Mouse (Mus musculus) neural tube, embryonic 14.5 days (tissue): ENCODE measurements around the gene Thpo. TPM values are rescaled to one million over a fixed set of nuclear protein-coding genes. Genes with fewer than 3 reads are reported as not detected.

Source experiments
- ATAC-seq: fragments of 200-750 bp; cut with Nextera tagmentation; 2 replicates; pipeline ENCODE4 v1.8.0; 2017; ENCODE audit warnings: low read depth, mild to moderate bottlenecking, moderate TSS enrichment, moderate library complexity
- H3K27ac ChIP-seq: fragments of 300-500 bp; sonication (generic); 2 replicates; pipeline ENCODE4 v1.5.1; 2014; ENCODE audit warnings: low read depth, mild to moderate bottlenecking, control low read depth, low read length, moderate library complexity, mixed read lengths
- H3K27me3 ChIP-seq: fragments of 300-500 bp; sonication (generic); 2 replicates; pipeline ENCODE4 v1.6.1; 2014; ENCODE audit warnings: low read length; ENCODE audit not compliant: control insufficient read depth, insufficient read depth
- H3K36me3 ChIP-seq: fragments of 300-500 bp; sonication (generic); 2 replicates; pipeline ENCODE4 v1.6.1; 2014; ENCODE audit warnings: low read length, mixed read lengths; ENCODE audit not compliant: control insufficient read depth, insufficient read depth
- H3K4me1 ChIP-seq: fragments of 300-500 bp; sonication (generic); 2 replicates; pipeline ENCODE4 v1.6.1; 2014; ENCODE audit warnings: low read length; ENCODE audit not compliant: control insufficient read depth, insufficient read depth
- H3K4me2 ChIP-seq: fragments of 300-500 bp; sonication (generic); 2 replicates; pipeline ENCODE4 v1.6.1; 2014; ENCODE audit warnings: mild to moderate bottlenecking, low read depth, low read length, control low read depth
- H3K4me3 ChIP-seq: fragments of 300-500 bp; sonication (generic); 2 replicates; pipeline ENCODE4 v1.5.1; 2014; ENCODE audit warnings: low read depth, low read length, control low read depth, mixed read lengths
- H3K9ac ChIP-seq: fragments of 300-500 bp; sonication (generic); replicated peaks from 2 replicates; pipeline ENCODE4 v1.6.1; 2014; ENCODE audit warnings: low read depth, mild to moderate bottlenecking, control low read depth, low read length, mixed read lengths
- H3K9me3 ChIP-seq: fragments of 300-500 bp; sonication (generic); 2 replicates; pipeline ENCODE4 v1.6.1; 2016; ENCODE audit warnings: low read length; ENCODE audit not compliant: control insufficient read depth
- WGBS: fragments of 180-500 bp; shearing (Covaris S2); extraction: QIAGEN DNeasy Blood & Tissue Kit; methylation state at CpG from one replicate; pipeline ENCODE4 v1.1.7; 2014; 5-methylcytosine and 5-hydroxymethylcytosine counted together
- polyA plus RNA-seq: library from polyadenylated mRNA; unstranded; fragments of >200 nt; fragmentation: Nextera tagmentation; extraction: Ambion mirVana; gene quantifications from 2 replicates; pipeline ENCODE4 v1.2.1, GENCODE M21; 2014

The Thpo gene
- polyA plus RNA-seq, 1 experiment from 2014 or later = 1.6 TPM

DNA sequence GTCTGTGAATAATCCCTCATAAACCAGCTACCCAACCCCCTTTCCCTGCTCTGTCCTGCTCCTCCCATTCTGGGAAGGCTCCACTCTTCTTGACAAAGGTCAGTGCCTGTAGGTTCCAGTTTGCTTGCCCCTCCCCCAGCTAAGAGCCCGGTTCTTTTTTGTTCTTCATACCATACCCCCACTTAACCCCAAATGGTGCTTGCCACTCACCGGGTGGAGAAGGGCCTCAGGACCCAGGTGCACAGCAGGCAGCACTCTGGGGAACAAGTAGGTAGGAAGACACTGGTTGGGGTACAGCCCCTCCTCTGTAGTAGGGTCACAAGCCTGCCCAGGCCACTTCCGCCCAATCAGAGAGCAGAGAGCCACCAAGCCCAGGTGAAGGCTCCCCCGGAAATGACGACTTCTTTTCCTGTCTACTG lies 4.0 kb downstream of the Thpo start:
- peaks cover 9% of the 10 kb centered on the region for H3K27me3 ChIP-seq
- no peaks in the 10 kb centered on the region for H3K9me3 ChIP-seq
- H3K9ac ChIP-seq = no peak overlapping the region
- WGBS = 37% methylated on average over 5 of the region's 5 CpGs
- H3K4me1 ChIP-seq = peaks cover 13% of the 10 kb centered on the region
- no peak for ATAC-seq
- no peaks in the 10 kb centered on the region for H3K36me3 ChIP-seq
- no peak overlapping the region for H3K4me2 ChIP-seq
- no peak overlapping the region for H3K27ac ChIP-seq
- no peak overlapping the region for H3K4me3 ChIP-seq

DNA sequence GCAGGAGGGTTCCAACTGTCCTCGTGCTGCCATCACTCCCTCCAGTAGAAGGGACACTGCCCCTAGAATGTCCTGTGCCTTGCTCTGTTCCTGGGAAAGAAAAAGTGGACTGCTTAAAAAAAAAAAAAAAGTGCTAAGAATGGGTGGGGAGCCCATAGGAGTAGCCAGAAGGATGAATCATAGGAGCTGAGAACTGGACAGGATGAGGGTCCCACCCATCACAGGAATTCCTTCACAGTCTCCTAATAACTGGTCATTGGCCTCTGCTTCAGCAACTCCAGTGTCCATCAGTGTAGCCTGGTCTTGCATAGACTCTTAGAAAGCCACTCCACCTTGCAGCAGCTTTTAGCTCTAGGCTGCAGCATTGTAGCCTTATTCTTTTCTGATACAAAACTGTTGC lies 7.9 kb downstream of the Thpo start:
- no peak overlapping the region for H3K9ac ChIP-seq
- H3K27ac ChIP-seq = no peak overlapping the region
- no peak for ATAC-seq
- no peak overlapping the region for H3K4me3 ChIP-seq
- no peaks in the 10 kb centered on the region for H3K27me3 ChIP-seq
- H3K36me3 ChIP-seq = peaks cover 4% of the 10 kb centered on the region; the same call in 1 of the 2 replicates
- no peaks in the 10 kb centered on the region for H3K4me1 ChIP-seq
- no peak overlapping the region for H3K4me2 ChIP-seq
- 54% methylated on average over 1 of the region's 1 CpGs for WGBS
- no peaks in the 10 kb centered on the region for H3K9me3 ChIP-seq

DNA sequence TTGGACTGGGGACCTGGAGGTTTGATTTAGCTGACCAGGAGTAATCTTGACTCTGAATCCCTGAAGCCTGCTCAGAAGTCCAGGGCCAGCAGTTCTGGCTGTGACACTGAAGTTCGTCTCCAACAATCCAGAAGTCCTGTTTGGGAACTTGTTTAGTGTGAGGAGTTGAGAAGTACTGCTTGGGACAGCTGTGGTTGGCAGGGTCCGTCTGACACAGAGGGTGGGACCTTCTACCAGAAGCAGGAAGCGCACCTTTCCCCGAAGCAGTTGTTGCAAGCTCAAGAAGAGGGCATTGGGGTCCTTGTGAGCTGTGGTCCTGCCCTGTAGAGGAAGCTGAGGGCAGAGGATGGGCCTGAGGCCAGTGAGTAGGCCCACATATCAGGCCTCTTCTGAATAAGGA lies 8.6 kb downstream of the Thpo start:
- 85% methylated on average over 4 of the region's 4 CpGs for WGBS
- H3K27me3 ChIP-seq = no peaks in the 10 kb centered on the region
- no peak overlapping the region for H3K4me3 ChIP-seq
- H3K9ac ChIP-seq = no peak overlapping the region
- no peaks in the 10 kb centered on the region for H3K9me3 ChIP-seq
- H3K27ac ChIP-seq = no peak overlapping the region
- no peak overlapping the region for H3K4me2 ChIP-seq
- ATAC-seq = no peak
- H3K36me3 ChIP-seq = peaks cover 4% of the 10 kb centered on the region; the same call in 1 of the 2 replicates
- no peaks in the 10 kb centered on the region for H3K4me1 ChIP-seq

DNA sequence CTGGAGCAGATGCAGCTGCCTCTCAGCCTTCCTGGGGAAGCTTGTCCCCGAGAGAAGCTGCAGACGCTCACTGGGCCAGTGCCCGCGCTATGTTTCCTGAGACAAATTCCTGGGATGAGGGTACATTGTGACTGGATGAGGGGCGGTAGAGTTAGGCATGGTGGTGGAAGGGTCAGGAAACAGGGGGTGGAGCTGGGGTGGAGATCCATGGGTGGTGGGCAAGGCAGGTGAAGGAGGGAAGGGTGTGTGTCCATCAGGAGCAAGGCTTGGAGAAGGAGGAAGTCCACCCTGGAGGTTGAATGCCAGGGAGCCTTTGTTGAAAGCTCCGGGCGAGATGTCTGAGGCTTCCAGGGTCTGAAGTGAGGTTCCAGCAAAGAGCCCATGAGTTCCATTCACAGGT lies 9.0 kb downstream of the Thpo start:
- no peak overlapping the region for H3K4me2 ChIP-seq
- no peaks in the 10 kb centered on the region for H3K9me3 ChIP-seq
- no peaks in the 10 kb centered on the region for H3K27me3 ChIP-seq
- H3K27ac ChIP-seq = no peak overlapping the region
- H3K4me1 ChIP-seq = no peaks in the 10 kb centered on the region
- WGBS = 88% methylated on average over 7 of the region's 7 CpGs
- H3K4me3 ChIP-seq = no peak overlapping the region
- ATAC-seq = no peak
- H3K9ac ChIP-seq = no peak overlapping the region
- peaks cover 4% of the 10 kb centered on the region; the same call in 1 of the 2 replicates for H3K36me3 ChIP-seq

DNA sequence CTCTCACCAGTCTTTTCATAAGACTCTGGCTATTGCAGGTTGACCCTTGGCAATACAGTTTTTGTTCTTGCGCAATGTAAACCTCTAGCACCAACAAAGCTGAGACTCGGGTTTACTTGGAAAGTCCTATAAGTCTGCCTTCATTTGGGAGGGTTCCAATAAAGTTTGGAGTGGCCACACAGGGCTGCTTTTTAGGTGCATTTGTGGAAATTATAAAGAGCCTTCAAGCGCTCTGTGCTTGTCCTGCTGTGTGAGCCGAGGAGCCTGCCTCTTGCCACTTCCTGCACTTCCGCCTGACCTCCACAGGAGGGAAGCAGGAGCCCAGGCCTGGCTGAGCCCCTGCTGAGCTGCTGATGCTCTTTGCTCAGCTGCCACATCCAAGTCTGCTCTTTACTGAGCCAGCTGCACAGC lies 10.0 kb downstream of the Thpo start:
- no peak overlapping the region for H3K9ac ChIP-seq
- no peak overlapping the region for H3K4me3 ChIP-seq
- no peaks in the 10 kb centered on the region for H3K4me1 ChIP-seq
- no peak overlapping the region for H3K27ac ChIP-seq
- H3K9me3 ChIP-seq = no peaks in the 10 kb centered on the region
- no peaks in the 10 kb centered on the region for H3K27me3 ChIP-seq
- 35% methylated on average over 5 of the region's 5 CpGs for WGBS
- no peak overlapping the region for H3K4me2 ChIP-seq
- ATAC-seq = peak; percentile 72; the same call in 1 of the 2 replicates
- H3K36me3 ChIP-seq = peaks cover 7% of the 10 kb centered on the region; the same call in 1 of the 2 replicates

DNA sequence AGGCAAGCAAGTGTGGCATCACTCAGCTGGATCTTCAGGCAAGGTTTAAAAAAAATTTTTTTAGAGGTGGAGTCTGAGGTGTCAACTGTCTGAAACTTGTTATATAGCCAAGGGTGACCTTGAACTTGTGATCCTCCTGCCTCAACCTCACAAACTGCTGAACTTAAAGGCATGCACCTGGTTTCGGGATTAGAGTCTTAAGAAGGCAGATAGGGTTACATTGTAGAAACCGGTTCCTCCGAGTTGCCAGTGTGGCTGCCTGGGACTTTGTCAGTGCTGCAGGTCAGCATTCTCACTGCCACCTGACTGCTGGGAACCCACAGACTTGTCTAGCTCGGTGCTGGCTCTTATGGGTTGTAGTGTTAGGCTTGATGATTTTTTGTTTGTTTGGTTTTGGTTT lies 11.1 kb downstream of the Thpo start:
- H3K4me1 ChIP-seq = peaks cover 7% of the 10 kb centered on the region
- no peak overlapping the region for H3K4me3 ChIP-seq
- H3K9ac ChIP-seq = no peak overlapping the region
- 76% methylated on average over 4 of the region's 4 CpGs for WGBS
- H3K27me3 ChIP-seq = no peaks in the 10 kb centered on the region
- ATAC-seq = no peak
- no peaks in the 10 kb centered on the region for H3K9me3 ChIP-seq
- H3K36me3 ChIP-seq = peaks cover 7% of the 10 kb centered on the region; the same call in 1 of the 2 replicates
- no peak overlapping the region for H3K4me2 ChIP-seq
- no peak overlapping the region for H3K27ac ChIP-seq

DNA sequence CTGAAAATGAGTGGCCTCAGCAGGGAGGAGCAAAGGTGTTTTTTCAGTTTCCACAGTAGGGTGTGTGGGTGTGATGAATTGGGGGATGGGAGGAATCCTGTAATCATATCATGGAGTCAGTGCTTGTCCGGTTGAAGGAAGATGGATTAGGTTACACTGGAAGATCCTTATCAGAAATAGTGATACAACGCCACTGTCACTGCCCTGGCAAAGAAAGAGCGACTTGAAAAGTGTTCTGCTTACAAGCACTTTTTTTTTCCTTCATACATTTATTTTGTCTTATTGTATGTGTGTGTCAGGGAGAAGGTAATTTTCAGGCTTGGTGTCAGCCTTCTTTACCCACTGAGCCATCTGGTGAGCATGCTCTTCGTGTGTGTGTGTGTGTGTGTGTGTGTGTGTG lies 11.6 kb downstream of the Thpo start:
- Histone ChIP-seq H3K9me3 (no peaks in the 10 kb centered on the region), H3K4me2 (no peak overlapping the region), H3K9ac (no peak overlapping the region), H3K27me3 (no peaks in the 10 kb centered on the region), H3K27ac (no peak overlapping the region), H3K4me1 (peaks cover 8% of the 10 kb centered on the region), H3K36me3 (peaks cover 7% of the 10 kb centered on the region; the same call in 1 of the 2 replicates), H3K4me3 (no peak overlapping the region)
- WGBS = 82% methylated on average over 4 of the region's 4 CpGs
- no peak for ATAC-seq

DNA sequence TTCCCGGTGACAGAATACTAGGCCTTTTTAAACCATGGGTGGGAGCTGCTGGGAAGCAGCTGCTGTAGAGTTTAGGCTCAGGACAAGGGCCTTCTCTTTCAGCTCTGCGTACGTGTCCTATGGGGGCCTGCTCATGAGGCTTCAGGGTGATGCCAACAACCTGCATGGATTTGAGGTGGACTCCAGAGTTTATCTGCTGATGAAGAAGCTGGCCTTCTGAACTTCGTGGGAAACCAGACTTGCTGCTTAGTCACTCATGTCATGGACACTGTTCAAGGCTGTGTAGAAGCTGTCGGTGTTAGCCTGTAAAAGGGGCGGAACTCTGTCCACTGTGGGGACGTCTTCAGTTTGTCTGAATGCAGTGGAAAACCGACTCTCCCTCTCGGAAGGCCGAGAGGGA lies 12.5 kb downstream of the Thpo start:
- Histone ChIP-seq H3K27ac (no peak overlapping the region), H3K9ac (no peak overlapping the region), H3K4me3 (no peak overlapping the region), H3K4me2 (no peak overlapping the region), H3K4me1 (peaks cover 12% of the 10 kb centered on the region), H3K36me3 (peaks cover 7% of the 10 kb centered on the region; the same call in 1 of the 2 replicates), H3K27me3 (no peaks in the 10 kb centered on the region), H3K9me3 (no peaks in the 10 kb centered on the region)
- ATAC-seq = no peak
- 89% methylated on average over 10 of the region's 10 CpGs for WGBS

DNA sequence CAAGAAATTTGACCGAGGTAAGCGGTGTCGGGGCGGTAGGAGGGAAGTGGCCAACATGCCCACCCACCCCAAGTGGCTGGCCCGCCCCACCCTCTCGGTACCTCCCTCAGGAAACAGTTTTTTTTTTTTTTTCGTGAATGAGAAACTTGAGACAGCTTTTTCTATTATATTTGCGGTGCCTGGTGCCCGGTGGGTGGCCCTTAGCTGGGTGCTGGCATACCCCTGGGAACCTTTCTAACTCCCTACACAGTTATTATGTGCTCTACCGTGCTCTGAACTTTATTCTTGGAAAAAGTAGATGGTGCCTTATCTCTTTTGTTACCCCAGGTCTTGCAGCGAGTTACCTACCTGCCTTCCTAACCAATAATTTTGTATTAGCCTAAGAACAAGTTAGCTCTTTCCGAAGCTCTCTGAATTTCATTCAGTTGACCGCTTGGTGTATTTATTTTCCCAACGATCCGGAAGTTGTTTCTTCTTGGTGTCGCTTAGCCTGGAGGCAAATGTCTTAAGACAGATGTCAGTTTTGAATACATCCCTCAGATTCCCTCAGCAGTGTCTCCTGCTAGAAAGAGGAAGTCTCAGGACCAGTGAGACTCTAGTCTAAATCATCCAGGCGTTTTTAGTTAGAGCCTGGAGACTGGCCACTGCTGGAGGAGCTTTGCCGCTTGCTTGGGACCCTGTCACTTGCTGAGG lies 16.2 kb downstream of the Thpo start:
- Histone ChIP-seq H3K4me1 (peaks cover 35% of the 10 kb centered on the region), H3K9ac (peak overlapping the region; percentile 74), H3K4me3 (peak overlapping the region; percentile 65), H3K9me3 (no peaks in the 10 kb centered on the region), H3K27ac (peak overlapping the region; percentile 91; the same call in 1 of the 2 replicates), H3K36me3 (peaks cover 7% of the 10 kb centered on the region; the same call in 1 of the 2 replicates), H3K4me2 (peak overlapping the region; percentile 96), H3K27me3 (no peaks in the 10 kb centered on the region)
- no peak; the same call in 1 of the 2 replicates for ATAC-seq
- WGBS = 4% methylated on average over 18 of the region's 18 CpGs
